Mouse (Mus musculus) testis, adult 2 months (tissue): ENCODE measurements around the gene Wnk2. TPM values are rescaled to one million over a fixed set of nuclear protein-coding genes. Genes with fewer than 3 reads are reported as not detected.

Experiments used
- H3K27ac ChIP-seq: fragments of 200-500 bp; 2 replicates; pipeline ENCODE4 v1.5.1; 2012; ENCODE audit warnings: low read depth, low read length; ENCODE audit not compliant: control insufficient read depth, insufficient read depth
- H3K27me3 ChIP-seq: fragments of 200-500 bp; 2 replicates; pipeline ENCODE4 v1.6.1; 2012; ENCODE audit warnings: mild to moderate bottlenecking, low read length, moderate library complexity; ENCODE audit not compliant: control insufficient read depth, insufficient read depth
- H3K36me3 ChIP-seq: fragments of 200-500 bp; 2 replicates; pipeline ENCODE4 v1.6.1; 2012; ENCODE audit warnings: mild to moderate bottlenecking, low read length; ENCODE audit not compliant: control insufficient read depth, insufficient read depth
- H3K4me1 ChIP-seq: fragments of 200-500 bp; 2 replicates; pipeline ENCODE4 v1.6.1; 2012; ENCODE audit warnings: low read length; ENCODE audit not compliant: control insufficient read depth, insufficient read depth
- H3K4me3 ChIP-seq: fragments of 200-500 bp; 2 replicates; pipeline ENCODE4 v1.5.1; 2012; ENCODE audit warnings: low read depth, mild to moderate bottlenecking, low read length, moderate library complexity, mixed read lengths; ENCODE audit not compliant: control insufficient read depth
- CTCF ChIP-seq: fragments of 200-500 bp; IDR thresholded peaks from 2 replicates; pipeline ENCODE4 v1.5.1; 2012; ENCODE audit warnings: low read depth, mild to moderate bottlenecking, inconsistent platforms, low read length, moderate library complexity; ENCODE audit not compliant: control insufficient read depth, insufficient read depth, insufficient replicate concordance
- POLR2A ChIP-seq: fragments of 200-500 bp; IDR thresholded peaks from 2 replicates; pipeline ENCODE4 v1.6.1; 2012; ENCODE audit warnings: low read depth, mild to moderate bottlenecking, inconsistent platforms, low read length, moderate library complexity; ENCODE audit not compliant: control insufficient read depth
- polyA plus RNA-seq: library from polyadenylated mRNA; depleted of rRNA; stranded (reverse); fragments of >200 nt; gene quantifications from 2 replicates; pipeline ENCODE4 v1.2.3, GENCODE M21; 2012

Gene Wnk2
- polyA plus RNA-seq, 1 experiment, result 1.0 TPM

DNA sequence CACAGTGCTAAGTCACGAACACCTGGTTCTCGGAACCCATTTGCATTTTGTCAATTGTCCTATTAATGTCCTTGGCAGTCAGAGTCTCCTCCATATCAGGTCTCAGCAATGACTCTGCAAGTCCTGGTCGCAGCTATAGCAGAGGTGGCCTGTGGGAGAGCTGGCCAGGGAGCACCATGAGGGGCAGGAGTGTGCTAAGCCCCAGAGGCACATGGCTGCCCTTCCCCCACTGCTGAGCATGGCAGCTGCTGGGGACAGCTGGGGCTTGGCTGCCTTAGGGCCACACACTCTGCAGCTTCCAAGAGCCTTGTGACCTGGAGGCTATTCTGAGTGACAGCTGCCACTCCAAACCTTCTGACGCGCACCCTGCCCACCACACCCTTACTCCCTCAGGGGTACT, 127.7 kb downstream of the Wnk2 start:
- H3K27me3 ChIP-seq, result no peaks in the 10 kb centered on the region
- H3K4me3 ChIP-seq, result no peak overlapping the region
- no peaks in the 10 kb centered on the region for H3K36me3 ChIP-seq
- peaks cover 16% of the 10 kb centered on the region for H3K4me1 ChIP-seq
- TF ChIP-seq POLR2A (no peak), CTCF (no peak)
- no peak overlapping the region for H3K27ac ChIP-seq

DNA sequence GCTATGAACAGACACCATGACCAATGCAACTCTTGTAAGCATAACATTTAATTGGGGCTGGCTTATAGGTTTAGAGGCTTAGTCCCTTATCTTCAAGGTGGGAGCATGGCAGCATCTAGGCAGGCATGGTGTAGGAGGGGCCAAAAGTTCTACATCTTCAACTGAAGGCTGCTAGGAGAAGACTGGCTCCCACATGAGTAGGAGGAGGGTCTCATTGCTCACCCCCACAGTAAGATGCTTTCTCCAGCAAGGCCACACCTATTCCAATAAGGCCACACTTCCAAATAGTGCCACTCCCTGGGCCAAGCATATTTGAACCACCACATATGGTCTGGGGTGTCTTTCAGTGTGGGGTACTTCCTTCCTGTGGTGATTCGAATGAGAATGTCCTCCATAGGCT, 130.4 kb downstream of the Wnk2 start:
- Histone ChIP-seq H3K27ac (no peak overlapping the region), H3K36me3 (no peaks in the 10 kb centered on the region), H3K4me3 (no peak overlapping the region), H3K4me1 (peaks cover 12% of the 10 kb centered on the region), H3K27me3 (no peaks in the 10 kb centered on the region)
- TF ChIP-seq CTCF (no peak), POLR2A (no peak)

DNA sequence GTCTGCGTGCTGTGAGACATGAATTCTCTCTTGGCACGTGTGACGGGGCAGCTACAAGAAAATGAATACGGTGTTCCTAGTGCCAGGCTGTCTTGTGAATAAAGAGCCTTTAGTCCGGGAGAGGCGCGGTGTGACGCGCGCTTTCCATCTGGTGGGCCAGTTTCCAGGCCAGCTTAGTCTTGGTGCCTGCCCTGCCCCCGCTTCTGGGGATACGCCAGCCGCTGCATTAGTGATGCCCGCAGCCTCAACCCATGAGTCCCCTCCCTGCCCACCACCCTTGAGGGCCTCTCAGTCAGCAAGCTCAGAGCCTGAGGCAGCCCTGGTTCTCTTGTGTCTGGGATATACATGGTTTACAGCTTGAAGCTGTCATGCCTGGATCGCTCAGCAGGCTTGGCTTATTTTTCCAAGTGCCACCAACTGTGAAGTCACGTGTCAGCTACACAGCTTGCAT, 131.5 kb downstream of the Wnk2 start:
- no peaks in the 10 kb centered on the region for H3K36me3 ChIP-seq
- TF ChIP-seq POLR2A, result no peak
- TF ChIP-seq CTCF, result no peak
- H3K27ac ChIP-seq, result no peak overlapping the region
- H3K27me3 ChIP-seq, result no peaks in the 10 kb centered on the region
- peaks cover 12% of the 10 kb centered on the region for H3K4me1 ChIP-seq
- no peak overlapping the region for H3K4me3 ChIP-seq

- no peak overlapping the region for H3K27ac ChIP-seq
- H3K36me3 ChIP-seq, result no peaks in the 10 kb centered on the region
- no peaks in the 10 kb centered on the region for H3K27me3 ChIP-seq
- H3K4me3 ChIP-seq, result peak overlapping the region; percentile 8; the same call in 1 of the 2 replicates
- TF ChIP-seq POLR2A, result no peak
- no peak for TF ChIP-seq CTCF
- peaks cover 12% of the 10 kb centered on the region for H3K4me1 ChIP-seq
Measured at GRCm38 (mm10) chr13:49015366-49016306, 132.2 kb downstream of the Wnk2 start.

GRCm38 (mm10) chr13:49013206-49013794, 134.5 kb downstream of the Wnk2 start:
- no peaks in the 10 kb centered on the region for H3K27me3 ChIP-seq
- peaks cover 15% of the 10 kb centered on the region for H3K4me1 ChIP-seq
- TF ChIP-seq POLR2A, result no peak
- TF ChIP-seq CTCF, result no peak
- H3K4me3 ChIP-seq, result no peak overlapping the region
- no peak overlapping the region for H3K27ac ChIP-seq
- H3K36me3 ChIP-seq, result no peaks in the 10 kb centered on the region

DNA sequence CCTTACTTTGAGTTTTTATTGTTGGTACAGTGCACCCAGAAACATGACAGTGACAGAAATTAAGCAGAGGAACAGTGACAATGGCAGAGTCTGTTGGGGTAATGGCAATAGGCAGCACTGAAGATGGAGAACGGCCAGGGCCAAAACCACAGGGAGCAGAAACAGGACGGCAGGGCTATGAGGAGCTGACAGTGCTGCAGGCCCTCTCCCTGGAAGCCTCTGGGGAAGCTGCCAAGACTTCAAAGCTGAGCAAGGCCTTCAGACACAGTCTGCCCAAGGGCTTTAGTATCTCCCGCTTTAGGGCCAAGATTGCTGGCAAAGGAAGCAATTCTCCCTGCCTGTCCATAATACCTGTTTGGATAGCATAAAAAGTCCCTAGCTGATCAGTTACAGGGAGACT, 146.1 kb downstream of the Wnk2 start:
- no peak overlapping the region for H3K4me3 ChIP-seq
- no peaks in the 10 kb centered on the region for H3K4me1 ChIP-seq
- no peaks in the 10 kb centered on the region for H3K27me3 ChIP-seq
- no peak overlapping the region for H3K27ac ChIP-seq
- TF ChIP-seq POLR2A (no peak), CTCF (no peak)
- no peaks in the 10 kb centered on the region for H3K36me3 ChIP-seq

DNA sequence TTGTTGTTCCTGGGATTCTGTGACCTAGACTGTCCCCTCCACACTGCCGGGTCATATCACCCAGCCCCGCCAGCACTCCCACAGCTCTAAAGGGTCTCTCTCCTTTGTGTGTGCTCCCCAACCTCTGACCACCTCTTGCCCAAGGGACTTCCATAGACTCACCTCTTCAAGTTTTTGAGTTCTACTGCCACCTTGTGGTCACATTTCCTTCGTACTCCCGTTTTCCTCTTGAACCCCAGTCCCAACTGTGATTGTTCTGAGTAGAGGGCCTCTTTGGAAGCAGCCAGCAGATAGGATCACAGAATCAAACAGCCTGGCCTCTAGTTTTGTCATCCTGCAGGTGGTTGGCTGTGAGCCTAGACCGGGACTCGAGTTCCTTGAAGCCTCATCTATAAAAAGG, 149.2 kb downstream of the Wnk2 start:
- no peak overlapping the region for H3K4me3 ChIP-seq
- H3K27me3 ChIP-seq, result no peaks in the 10 kb centered on the region
- H3K27ac ChIP-seq, result no peak overlapping the region
- H3K4me1 ChIP-seq, result no peaks in the 10 kb centered on the region
- no peaks in the 10 kb centered on the region for H3K36me3 ChIP-seq
- TF ChIP-seq POLR2A (no peak), CTCF (peak; percentile 16; the same call in 1 of the 2 replicates)
